Mouse (Mus musculus): ENCODE results near the gene Bbs1.
A peak's percentile ranks its signal among the peaks of the same experiment; 100 is the strongest.

- TF ChIP-seq POLR2A (IDR thresholded peaks at IDR 0.05; ENCODE audit: low read depth, low read length) (peak; percentile 43), CTCF (IDR thresholded peaks at IDR 0.05; ENCODE audit: extremely low read depth, insufficient read depth, insufficient read length, insufficient replicate concordance) (no peak)
These were observed 27.8 kb downstream of the Bbs1 start, which contains the start of gene Zdhhc24 for GRCm38 (mm10) chr19:4878405-4879323.

Measured in spleen, adult 2 months (tissue).